Mouse (Mus musculus): ENCODE measurements around the gene Gtdc1.

- TF ChIP-seq CTCF (IDR thresholded peaks at IDR 0.05; ENCODE audit: control insufficient read depth, insufficient read depth, low read length) (no peak), POLR2A (IDR thresholded peaks at IDR 0.05; ENCODE audit: borderline replicate concordance, control insufficient read depth, low read depth, low read length) (no peak)
Observed at GRCm38 (mm10) chr2:44969226-44969625, 41.8 kb upstream of the Gtdc1 start.
